Mouse (Mus musculus) CD4-positive naive resting alpha-beta T cell, adult 76 days (primary cell): ENCODE results near the gene Stxbp3. TPM values are rescaled to one million over a fixed set of nuclear protein-coding genes. Genes with fewer than 3 reads are reported as not detected.

ENCODE experiments used
- total RNA-seq: library from RNA; stranded (reverse); gene quantifications from one replicate; pipeline ENCODE4 v1.2.4, GENCODE M21; 2023

Gene Stxbp3
- total RNA-seq = 58.4 TPM

GRCm38 (mm10) chr3:108840000-108840715 is at the start of gene Stxbp3:
Gene Stxbp3, minus strand, starts transcription at chr3:108840526.

GRCm38 (mm10) chr3:108889908-108890307 is 49.6 kb upstream of the Stxbp3 start, which contains the start of gene Fndc7:
Gene Fndc7, minus strand, starts transcription at chr3:108890008.

Other genes starting within 250 kb of the Stxbp3 start
- 15.5 TPM for gene Wdr47, start 249.2 kb downstream of the Stxbp3 start, total RNA-seq
- 36.3 TPM for gene Clcc1, start 186.6 kb downstream of the Stxbp3 start, total RNA-seq
- gene Gpsm2, start 118.2 kb downstream of the Stxbp3 start, total RNA-seq = 3.0 TPM
- not detected for gene Aknad1, start 100.9 kb downstream of the Stxbp3 start, total RNA-seq
- 0.56 TPM for gene Fndc7, start 49.5 kb upstream of the Stxbp3 start, total RNA-seq
- gene Prpf38b, start 71.2 kb upstream of the Stxbp3 start, total RNA-seq = 243 TPM
- not detected for gene Henmt1, start 99.3 kb upstream of the Stxbp3 start, total RNA-seq
- not detected for gene Gm9857, start 99.9 kb upstream of the Stxbp3 start, total RNA-seq
- gene Fam102b, start 187.1 kb upstream of the Stxbp3 start, total RNA-seq = 13.2 TPM
- not detected for gene Slc25a54, start 239.9 kb upstream of the Stxbp3 start, total RNA-seq